Mouse (Mus musculus): ENCODE data around the gene Gpr19.
A peak's percentile ranks its signal among the peaks of the same experiment; 100 is the strongest.

DNA sequence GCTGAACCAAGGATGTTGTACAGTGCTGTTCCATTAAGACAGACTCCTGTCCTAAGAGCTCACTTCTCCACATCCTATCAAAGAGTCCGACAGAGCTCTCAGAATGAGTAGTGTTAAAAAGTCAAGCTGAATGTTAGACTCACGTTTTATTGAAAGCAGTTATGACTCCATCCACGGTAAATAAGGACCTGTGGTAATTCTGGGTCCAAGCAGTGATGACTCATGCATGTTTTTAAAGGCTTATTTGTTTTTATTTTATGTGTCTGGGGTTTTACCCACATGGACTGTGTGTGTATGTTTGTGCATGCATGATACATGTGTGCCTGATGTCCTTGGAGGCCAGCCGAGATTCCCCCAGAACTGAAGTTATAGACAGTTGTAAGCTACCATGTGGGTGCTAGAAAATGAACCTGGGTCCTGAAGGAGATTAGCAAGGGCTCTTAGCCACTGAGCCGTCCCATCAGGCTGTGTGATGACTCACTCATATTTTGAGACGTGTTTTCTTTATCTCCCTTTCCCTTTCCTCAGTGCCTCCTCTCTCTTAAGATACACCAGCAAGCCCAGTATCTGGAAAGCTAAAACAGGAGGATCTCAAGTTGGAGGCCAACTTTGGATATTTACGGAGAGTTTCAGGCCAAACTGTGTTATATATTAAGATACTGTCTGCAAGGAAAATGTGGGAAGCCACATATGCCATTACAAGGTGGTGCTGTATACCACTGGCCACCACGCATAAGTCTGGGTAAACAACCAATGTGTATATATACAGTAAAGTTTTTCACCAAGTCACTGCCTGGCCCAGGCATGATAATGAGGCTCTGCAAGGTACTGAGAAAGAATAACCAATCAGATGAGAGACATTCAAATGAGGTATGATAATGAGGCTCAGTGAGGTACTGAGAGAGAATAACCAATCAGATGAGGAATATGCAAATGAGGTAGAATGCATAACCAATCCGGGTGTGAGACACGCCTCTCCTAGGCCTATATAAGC, 5.8 kb upstream of the Gpr19 start:
- TF ChIP-seq EP300 (IDR thresholded peaks at IDR 0.05; ENCODE audit: low read depth) (peak; percentile 26; the same call in 1 of the 2 replicates), CTCF (IDR thresholded peaks at IDR 0.05; ENCODE audit: low read depth) (no peak)

Data from liver, postnatal 0 days (tissue).